Mouse (Mus musculus): ENCODE measurements around the gene Dscaml1.

DNA sequence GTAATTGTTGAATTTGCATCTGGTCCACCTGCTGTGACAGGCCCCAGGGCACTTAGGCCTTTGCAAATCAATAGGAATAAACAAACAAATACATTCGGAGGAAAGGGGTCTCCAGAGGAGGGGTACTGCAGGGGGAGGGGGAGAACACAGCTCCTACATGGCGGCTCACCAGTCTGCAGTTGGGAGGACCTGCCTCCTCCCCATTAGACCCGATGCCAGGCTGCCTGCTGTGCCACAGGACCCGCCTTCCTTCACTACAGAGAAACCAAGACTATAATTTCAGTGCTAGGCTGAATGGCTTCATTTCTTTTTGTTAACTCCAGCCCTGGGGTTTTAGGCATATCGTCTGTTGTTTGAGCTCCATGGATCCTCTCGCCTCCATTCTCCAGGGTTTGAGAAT is 123.8 kb downstream of the Dscaml1 start:
- no peak for TF ChIP-seq POLR2A (IDR thresholded peaks at IDR 0.05; ENCODE audit: control insufficient read depth, low read depth, low read length)
- no peak for TF ChIP-seq CTCF (IDR thresholded peaks at IDR 0.05; ENCODE audit: control insufficient read depth, insufficient read depth, insufficient replicate concordance, low read depth, low read length)
